Mouse (Mus musculus): ENCODE measurements at regions not wholly inside any gene's neighbourhood (a gene's known extent, or its start where the extent isn't known, plus 50 kb on each side); places are given as distances from the start of the nearest gene placed in this dataset.

GRCm38 (mm10) chr1:73159405-73159976, 143.8 kb upstream of the Tnp1 start:
- DNase-seq (ENCODE audit: extremely low read depth): no peak
- Histone ChIP-seq H3K79me2 (replicated peaks; ENCODE audit: control insufficient read depth, extremely low read depth, insufficient read depth, poor library complexity, severe bottlenecking) (no peaks in the 10 kb centered on the region), H3K9me3 (replicated peaks; ENCODE audit: low read length) (no peaks in the 10 kb centered on the region), H3K9ac (ENCODE audit: insufficient read depth, low read depth) (no peak overlapping the region), H3K4me3 (replicated peaks in 1 of 3; ENCODE audit: low read depth in 2 of 3, low read length in 2 of 3, poor library complexity in 1 of 3) (no peak overlapping the region), H3K4me2 (ENCODE audit: insufficient read depth, low read depth, poor library complexity, severe bottlenecking) (no peak overlapping the region), H3K36me3 (replicated peaks in 1 of 2; ENCODE audit: control insufficient read depth in 1 of 2, insufficient read depth in 1 of 2, low read length in 1 of 2) (no peaks in the 10 kb centered on the region), H3K4me1 (ENCODE audit: control insufficient read depth in 1 of 2, insufficient read depth in 2 of 2) (no peaks in the 10 kb centered on the region), H3K27ac (ENCODE audit: insufficient read depth, low read depth) (no peak overlapping the region), H3K27me3 (replicated peaks) (peaks cover 69% of the 10 kb centered on the region)
- TF ChIP-seq TBP (conservative IDR thresholded peaks at IDR 0.05; ENCODE audit: low read depth, low read length): no peak
- no peak for TF ChIP-seq NELFE (IDR thresholded peaks at IDR 0.05; ENCODE audit: low read depth, low read length)
- no peak for TF ChIP-seq RAD21 (IDR thresholded peaks at IDR 0.05; ENCODE audit: low read depth, low read length)
- no peak for TF ChIP-seq RCOR1 (conservative IDR thresholded peaks at IDR 0.05; ENCODE audit: low read depth, low read length)
- TF ChIP-seq USF1 (IDR thresholded peaks at IDR 0.05; ENCODE audit: low read depth, low read length): no peak
- no peak for TF ChIP-seq CHD1 (IDR thresholded peaks at IDR 0.05; ENCODE audit: low read depth, low read length)
- dilution Hi-C loops (cut with MboI; ENCODE audit: extremely low pct_ligation_motif_present, extremely low pct_unique_long_range_greater_than_20kb, low sequenced_read_pairs) (no loop called here), in situ Hi-C loops (cut with MboI; ENCODE audit: low pct_ligation_motif_present, low pct_unique_long_range_greater_than_20kb, low sequenced_read_pairs) (no loop called here)

- H3K27ac ChIP-seq (ENCODE audit: insufficient read depth, low read depth): no peak overlapping the region
- TF ChIP-seq POLR2AphosphoS2 (IDR thresholded peaks at IDR 0.05; ENCODE audit: low read depth, low read length) (no peak), MAZ (IDR thresholded peaks at IDR 0.05; ENCODE audit: low read depth, low read length) (no peak), MXI1 (IDR thresholded peaks at IDR 0.05; ENCODE audit: low read depth, low read length) (no peak), UBTF (IDR thresholded peaks at IDR 0.05; ENCODE audit: low read depth, low read length) (no peak), SMC3 (IDR thresholded peaks at IDR 0.05; ENCODE audit: low read depth, low read length) (no peak), NELFE (IDR thresholded peaks at IDR 0.05; ENCODE audit: low read depth, low read length) (no peak), CTCF (conservative IDR thresholded peaks at IDR 0.05 in 1 of 2, IDR thresholded peaks at IDR 0.05 in 1 of 2; ENCODE audit: low read depth in 2 of 2, low read length in 2 of 2) (no peak), TBP (conservative IDR thresholded peaks at IDR 0.05; ENCODE audit: low read depth, low read length) (no peak), ZMIZ1 (IDR thresholded peaks at IDR 0.05; ENCODE audit: low read depth, low read length) (no peak), CHD2 (IDR thresholded peaks at IDR 0.05; ENCODE audit: low read length) (no peak), RCOR1 (conservative IDR thresholded peaks at IDR 0.05; ENCODE audit: low read depth, low read length) (no peak), POLR2A (IDR thresholded peaks at IDR 0.05; ENCODE audit: low read depth, low read length) (no peak), E2F4 (IDR thresholded peaks at IDR 0.05; ENCODE audit: insufficient replicate concordance, low read depth, low read length) (no peak), MYC (IDR thresholded peaks at IDR 0.05; ENCODE audit: low read depth, low read length) (no peak), ZNF384 (IDR thresholded peaks at IDR 0.05; ENCODE audit: low read depth, low read length) (no peak), ELF1 (IDR thresholded peaks at IDR 0.05; ENCODE audit: low read depth, low read length) (no peak), USF1 (IDR thresholded peaks at IDR 0.05; ENCODE audit: low read depth, low read length) (no peak)
- no peaks in the 10 kb centered on the region for H3K9me3 ChIP-seq (replicated peaks; ENCODE audit: low read length)
- in situ Hi-C loops (cut with MboI; ENCODE audit: low pct_ligation_motif_present, low pct_unique_long_range_greater_than_20kb, low sequenced_read_pairs): no loop called here
- H3K4me3 ChIP-seq (replicated peaks in 1 of 3; ENCODE audit: low read depth in 2 of 3, low read length in 2 of 3, poor library complexity in 1 of 3): no peak overlapping the region
- H3K4me1 ChIP-seq (ENCODE audit: control insufficient read depth in 1 of 2, insufficient read depth in 2 of 2): peaks cover 0 to 9% of the 10 kb centered on the region in 2 experiments; a peak in 2 of 4 replicates
- dilution Hi-C loops (cut with MboI; ENCODE audit: extremely low pct_ligation_motif_present, extremely low pct_unique_long_range_greater_than_20kb, low sequenced_read_pairs): no loop called here
- DNase-seq (ENCODE audit: extremely low read depth): no peak
- peaks cover 40% of the 10 kb centered on the region for H3K27me3 ChIP-seq (replicated peaks)
- H3K36me3 ChIP-seq (replicated peaks in 1 of 2; ENCODE audit: control insufficient read depth in 1 of 2, insufficient read depth in 1 of 2, low read length in 1 of 2): no peaks in the 10 kb centered on the region
- no peaks in the 10 kb centered on the region for H3K79me2 ChIP-seq (replicated peaks; ENCODE audit: control insufficient read depth, extremely low read depth, insufficient read depth, poor library complexity, severe bottlenecking)
- H3K4me2 ChIP-seq (ENCODE audit: insufficient read depth, low read depth, poor library complexity, severe bottlenecking): no peak overlapping the region
- H3K9ac ChIP-seq (ENCODE audit: insufficient read depth, low read depth): no peak overlapping the region
Observed at GRCm38 (mm10) chr1:73153438-73154097, 137.9 kb upstream of the Tnp1 start.
